Mouse (Mus musculus) v-Abl transformed pro-B cells (cell line): ENCODE measurements around the gene Wnt7b.

Experiments
- in situ Hi-C, 2 experiments: fragments of 400-800 bp; cut with MboI; formaldehyde crosslinking; loops; one replicate each; pipeline ENCODE4 v1.15.1; 2025; ENCODE audit not compliant: unreplicated experiment in 2 of 2

The Wnt7b gene

GRCm38 (mm10) chr15:85603422-85603821, 21.1 kb upstream of the Wnt7b start:
- in situ Hi-C loops, result loop anchor here (10.0 to 25.0 kb wide), 2 partner anchors 271 to 634 kb away; partner anchors contain the start of gene Trmu (in 1 of the 2)

DNA sequence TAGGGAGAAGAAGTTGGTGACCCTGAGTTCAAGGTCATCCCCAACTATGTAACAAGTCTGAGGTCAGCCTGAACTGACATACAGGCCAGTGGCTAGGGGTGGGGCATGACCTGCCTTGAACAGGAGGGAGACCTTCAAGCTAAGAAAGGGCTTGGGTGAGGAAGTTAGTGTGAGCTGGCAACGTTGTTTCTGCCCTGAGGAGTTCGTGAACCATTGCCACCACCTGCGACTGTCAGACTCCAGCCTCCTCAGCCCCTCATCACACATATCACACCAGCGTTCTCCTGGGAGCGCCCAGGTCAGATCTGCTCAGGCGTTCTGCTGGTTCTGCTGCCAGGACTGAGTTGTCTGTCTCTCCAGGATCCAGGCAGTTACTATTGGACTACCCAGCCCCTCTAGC, 20.5 kb upstream of the Wnt7b start:
- in situ Hi-C loops, result loop anchor here (10.0 to 25.0 kb wide), 2 partner anchors 272 to 635 kb away; partner anchors contain the start of gene Trmu (in 1 of the 2)

- in situ Hi-C loops, result loop anchor here (10.0 to 25.0 kb wide), 2 partner anchors 273 to 635 kb away; partner anchors contain the start of gene Trmu (in 1 of the 2)
Observed at GRCm38 (mm10) chr15:85602021-85602420, 19.7 kb upstream of the Wnt7b start.

GRCm38 (mm10) chr15:85601202-85601601, 18.9 kb upstream of the Wnt7b start:
- in situ Hi-C loops, result loop anchor here (10.0 to 25.0 kb wide), 2 partner anchors 274 to 636 kb away; partner anchors contain the start of gene Trmu (in 1 of the 2)

- in situ Hi-C loops, result loop anchor here (10.0 to 25.0 kb wide), 2 partner anchors 274 to 637 kb away; partner anchors contain the start of gene Trmu (in 1 of the 2)
Observed at GRCm38 (mm10) chr15:85600696-85601094, 18.4 kb upstream of the Wnt7b start.

- in situ Hi-C loops, result loop anchor here (10.0 to 25.0 kb wide), 2 partner anchors 275 to 637 kb away; partner anchors contain the start of gene Trmu (in 1 of the 2)
Observed at GRCm38 (mm10) chr15:85599887-85600695, 17.8 kb upstream of the Wnt7b start.

DNA sequence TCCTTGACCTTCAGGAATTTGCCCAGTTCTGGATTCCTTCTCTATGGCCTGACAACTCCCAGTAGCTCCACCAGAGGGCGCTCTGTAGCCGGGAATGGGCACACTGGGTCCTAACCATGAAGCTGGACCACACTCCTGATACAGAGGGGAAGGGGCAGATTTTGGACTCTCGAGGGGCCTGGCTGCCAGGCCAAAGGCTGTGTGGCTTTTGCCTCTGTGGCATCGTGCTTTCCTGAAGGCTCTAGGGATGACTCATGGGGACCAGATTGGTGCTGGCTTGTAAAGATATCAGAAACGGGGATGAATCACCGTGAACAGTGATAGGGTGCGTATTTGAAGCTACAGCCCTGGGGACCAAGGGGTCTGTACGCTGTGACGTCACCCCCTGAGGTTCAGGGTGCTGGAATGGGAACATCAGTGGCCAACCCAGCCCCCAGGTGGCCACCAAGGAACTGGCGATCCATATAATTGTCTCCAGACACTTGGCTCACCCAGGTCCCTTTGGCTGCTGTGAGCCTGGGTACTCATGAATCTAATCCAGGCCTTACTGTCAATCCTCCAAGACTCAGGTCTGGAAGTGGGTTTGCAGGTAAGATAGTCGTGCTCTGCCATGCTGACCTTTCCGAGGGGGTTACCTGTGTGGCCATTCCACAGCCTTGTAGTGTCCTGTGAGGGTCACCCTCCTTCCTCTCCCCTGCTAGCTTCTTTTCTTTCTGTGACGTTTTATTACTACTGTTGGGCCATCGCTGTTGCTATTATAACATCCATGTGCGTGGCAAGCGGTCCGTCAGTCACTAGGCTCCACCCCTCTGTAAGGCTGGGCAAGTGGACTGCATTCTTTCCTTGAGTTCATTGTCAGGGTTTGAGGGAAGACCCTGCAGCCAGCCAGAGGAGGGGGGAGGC, 17.0 kb upstream of the Wnt7b start:
- in situ Hi-C loops, result no loop called here

GRCm38 (mm10) chr15:85598443-85598842, 16.2 kb upstream of the Wnt7b start:
- in situ Hi-C loops, result no loop called here

GRCm38 (mm10) chr15:85597403-85597802, 15.1 kb upstream of the Wnt7b start:
- in situ Hi-C loops, result no loop called here

GRCm38 (mm10) chr15:85592674-85593073, 10.4 kb upstream of the Wnt7b start:
- in situ Hi-C loops, result no loop called here

DNA sequence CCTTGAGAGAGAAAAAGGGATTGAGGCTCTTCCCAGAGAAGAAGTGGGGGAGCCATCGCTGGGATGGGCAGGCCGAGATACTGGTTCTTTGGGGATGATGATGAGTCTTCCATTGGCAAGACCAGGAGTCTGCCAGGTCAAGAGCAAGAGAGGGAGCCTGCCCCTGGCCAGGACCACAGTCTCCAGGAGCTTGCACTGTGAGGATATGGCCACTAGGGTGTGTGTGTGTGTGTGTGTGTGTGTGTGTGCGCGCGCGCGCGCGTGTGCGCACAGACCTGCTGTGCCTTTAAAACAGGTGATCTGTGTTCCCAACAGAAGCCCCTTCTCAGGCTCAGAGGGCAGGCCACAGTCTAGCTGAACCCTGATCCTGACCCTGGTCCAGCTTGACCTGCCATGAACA, 8.6 kb upstream of the Wnt7b start:
- in situ Hi-C loops, result no loop called here

- in situ Hi-C loops, result loop anchor here (5.0 kb wide), 4 partner anchors 261 to 431 kb away; no protein-coding TSS in a partner anchor
Observed at GRCm38 (mm10) chr15:85583504-85583903, 1.2 kb upstream of the Wnt7b start.

GRCm38 (mm10) chr15:85583024-85583423, 751 bp upstream of the Wnt7b start:
- in situ Hi-C loops, result loop anchor here (5.0 kb wide), 4 partner anchors 261 to 431 kb away; no protein-coding TSS in a partner anchor

- in situ Hi-C loops, result loop anchor here (5.0 kb wide), 4 partner anchors 259 to 429 kb away; no protein-coding TSS in a partner anchor
Observed at GRCm38 (mm10) chr15:85581563-85582064, 659 bp downstream of the Wnt7b start.

DNA sequence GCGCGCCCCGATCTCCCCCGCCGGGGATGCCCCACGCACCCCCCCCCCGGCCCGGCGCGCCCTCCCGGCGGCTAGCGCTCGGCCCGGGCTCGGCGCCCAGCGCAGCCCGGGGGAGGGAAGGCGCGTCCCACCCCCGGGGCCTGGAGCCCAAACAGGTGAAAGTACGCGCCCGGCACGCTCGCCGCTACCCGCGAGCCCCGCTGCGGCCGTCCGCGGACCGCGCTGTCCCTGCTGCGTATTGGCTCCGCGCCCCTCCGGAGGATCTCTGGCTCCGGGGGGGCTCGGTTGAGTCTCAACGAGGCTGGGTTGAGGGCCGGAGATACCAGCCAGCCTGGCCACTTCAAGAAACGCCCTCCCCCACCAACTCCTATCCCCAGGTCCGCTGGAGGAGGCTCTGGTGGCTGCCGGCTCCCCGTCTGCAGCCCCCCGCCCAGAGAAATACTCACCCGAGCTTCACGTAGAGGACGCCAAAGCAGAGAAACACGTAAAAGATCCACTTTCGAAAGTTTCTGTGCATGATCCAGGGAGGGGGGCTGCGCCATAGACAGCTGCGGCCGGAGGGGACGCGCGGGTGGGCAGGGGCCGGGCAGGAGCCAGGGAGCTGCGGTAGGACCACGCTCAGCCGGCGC, 1.2 kb downstream of the Wnt7b start:
- in situ Hi-C loops, result loop anchor here (5.0 kb wide), 4 partner anchors 259 to 429 kb away; no protein-coding TSS in a partner anchor

DNA sequence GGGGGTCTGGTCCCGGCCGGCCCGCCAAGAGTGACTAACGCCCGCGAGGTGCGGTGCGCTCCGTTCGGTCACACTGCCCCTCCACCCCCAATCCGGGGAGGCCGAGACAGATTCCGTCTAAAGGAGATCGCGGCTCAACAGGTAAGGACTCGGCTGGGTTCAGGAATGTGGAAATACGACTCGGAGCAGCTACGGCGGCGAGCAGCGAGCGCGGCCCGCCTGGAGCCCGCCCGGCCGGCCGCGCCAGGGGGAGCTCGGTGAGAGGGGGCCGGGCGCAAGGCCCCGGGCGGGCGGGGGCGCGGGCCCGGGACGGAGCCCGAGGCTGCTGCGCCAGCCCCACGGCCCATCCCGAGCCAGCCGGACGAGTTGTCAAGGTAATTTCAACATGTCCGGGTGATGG, 1.8 kb downstream of the Wnt7b start:
- in situ Hi-C loops, result loop anchor here (5.0 kb wide), 4 partner anchors 258 to 428 kb away; no protein-coding TSS in a partner anchor

- in situ Hi-C loops, result loop anchor here in 1 of 2 experiments (5.0 kb wide), 1 partner anchor 86 kb away; no protein-coding TSS in a partner anchor
Observed at GRCm38 (mm10) chr15:85577583-85578460, 4.5 kb downstream of the Wnt7b start.
